Mouse (Mus musculus) thymus, postnatal 14 days (tissue): Measurements from ENCODE around the gene Plcl1.

Experiments used
- DNase-seq: peaks from one replicate; pipeline ENCODE4 v3.0.0; 2021

Gene Plcl1

DNA sequence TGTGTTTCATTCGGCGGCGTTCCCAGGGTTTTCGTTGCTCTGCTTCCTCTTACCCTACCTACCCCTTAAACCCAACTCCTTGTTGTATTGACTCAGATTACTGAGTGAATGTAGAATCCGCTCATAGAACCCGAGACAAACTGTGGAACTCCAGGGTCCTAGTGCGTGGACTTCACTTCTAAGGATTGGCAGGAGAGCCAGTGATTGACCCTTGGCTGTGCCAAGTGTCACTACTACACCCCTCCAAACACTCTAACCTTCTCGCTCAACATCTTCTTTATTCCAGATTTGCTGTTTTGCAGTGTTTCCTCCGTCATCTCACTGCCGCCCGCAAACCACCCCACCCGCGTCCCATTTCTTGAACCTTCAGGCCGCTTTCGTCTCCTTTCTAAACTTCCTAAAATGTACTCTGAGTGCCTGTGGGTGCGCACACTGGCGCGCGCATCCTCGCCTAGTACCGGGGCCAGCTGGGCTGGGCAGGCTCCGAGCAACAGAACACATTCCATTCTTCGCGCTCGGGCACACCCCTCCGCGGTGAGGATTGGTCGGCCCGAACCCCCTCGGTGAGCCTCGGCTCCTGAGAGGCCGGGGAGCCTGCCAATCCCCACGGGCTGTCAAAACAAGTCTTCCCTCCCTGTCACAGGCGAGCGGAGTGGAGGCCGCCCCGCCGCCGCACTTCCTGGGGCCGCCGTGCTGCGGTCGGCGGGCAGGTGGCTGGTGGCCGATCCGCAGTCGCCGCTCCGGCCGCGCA, at the start of gene Plcl1:
Plcl1 (plus strand) TSS at position 650 of the 751 bp plus-strand sequence.
- peak; percentile 97 for DNase-seq

DNA sequence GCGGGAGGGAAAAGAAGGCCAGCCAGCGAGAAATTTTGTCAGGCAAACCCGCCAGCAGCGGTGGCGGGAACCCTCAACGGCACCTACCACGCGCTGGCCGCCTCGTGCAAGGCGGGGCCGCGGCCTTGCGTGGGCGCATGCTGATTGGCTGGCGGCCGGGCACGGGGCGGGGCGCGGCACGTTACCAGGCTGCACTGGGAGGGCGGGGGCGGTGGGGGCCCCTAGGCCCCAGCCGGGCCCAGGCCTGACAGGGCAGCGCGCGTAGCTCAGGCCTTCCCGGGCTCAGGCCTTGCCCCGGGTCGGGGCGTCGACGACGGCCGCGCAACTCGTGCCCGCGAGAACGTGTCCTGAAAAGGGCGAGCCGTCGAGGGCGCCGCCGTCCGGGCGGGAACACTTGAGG, 43.1 kb upstream of the Plcl1 start:
- peak; percentile 35 for DNase-seq

DNA sequence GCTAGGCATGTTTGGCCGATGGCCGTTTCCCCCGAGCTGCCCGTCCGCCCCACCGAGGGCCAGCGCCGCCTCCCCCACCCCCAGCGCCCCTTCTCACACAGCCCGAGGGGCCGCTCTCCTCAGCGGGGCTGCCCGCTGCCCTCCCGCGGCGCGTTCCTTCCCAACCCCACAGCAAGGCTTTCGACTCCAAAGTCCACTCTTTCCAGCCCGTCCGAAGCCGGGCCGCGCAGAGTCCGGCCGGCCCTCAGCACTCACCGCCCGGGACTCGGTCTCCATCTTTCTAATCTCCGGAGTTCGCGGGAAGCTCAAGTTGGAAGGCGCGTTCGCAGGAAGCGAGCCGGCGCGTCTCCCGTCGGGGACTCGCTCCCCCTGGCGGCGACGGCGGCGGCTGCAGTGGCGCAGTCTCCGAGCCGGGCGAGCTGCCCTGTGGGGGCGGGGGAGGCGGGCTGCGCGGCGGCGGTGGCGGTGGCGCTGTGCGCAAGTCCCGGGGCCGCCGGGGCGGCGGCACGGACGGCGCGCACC, 42.6 kb upstream of the Plcl1 start, which contains the start of gene Boll:
Boll (minus strand) TSS at position 426 of the 522 bp plus-strand sequence.
- peak; percentile 91 for DNase-seq

DNA sequence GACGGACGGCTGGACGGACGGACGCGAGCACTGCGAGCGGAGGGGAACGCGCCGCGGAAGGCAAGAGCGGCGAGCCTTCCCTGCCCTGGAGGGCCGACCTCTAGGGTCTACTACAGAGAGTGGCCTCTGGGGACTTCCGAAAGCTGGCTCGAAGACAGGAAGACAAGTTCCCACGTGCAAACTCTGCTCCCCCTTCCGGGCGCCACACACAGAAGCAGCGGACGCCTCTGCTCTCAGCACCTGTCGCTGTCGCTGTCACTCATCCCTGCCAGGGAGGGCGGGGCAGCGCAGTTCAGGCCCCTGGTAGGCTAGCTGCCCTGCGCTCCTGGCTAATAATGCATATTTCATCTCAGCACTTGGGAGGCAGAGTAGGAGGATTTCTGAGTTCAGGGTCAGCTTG, 42.1 kb upstream of the Plcl1 start:
- peak; percentile 87 for DNase-seq

DNA sequence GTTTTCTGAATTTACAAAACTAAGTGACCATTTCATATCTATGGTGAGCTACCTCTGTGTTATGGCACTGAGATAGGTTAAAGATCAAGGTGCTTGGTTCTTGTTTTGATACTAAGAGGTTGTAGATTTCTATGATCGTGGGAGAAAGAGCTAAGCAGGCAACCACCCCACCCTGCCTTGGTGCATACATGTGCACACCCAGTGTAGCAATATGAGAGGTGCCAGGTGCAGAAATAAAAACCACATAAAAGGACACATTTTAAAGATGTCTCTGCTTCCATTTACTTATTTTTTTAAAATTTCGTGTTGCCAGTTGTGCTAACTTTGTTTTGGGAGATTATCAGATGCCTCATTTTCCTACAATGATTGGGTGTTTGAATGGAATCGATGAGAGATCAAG, 33.1 kb upstream of the Plcl1 start:
- DNase-seq, result peak; percentile 70

DNA sequence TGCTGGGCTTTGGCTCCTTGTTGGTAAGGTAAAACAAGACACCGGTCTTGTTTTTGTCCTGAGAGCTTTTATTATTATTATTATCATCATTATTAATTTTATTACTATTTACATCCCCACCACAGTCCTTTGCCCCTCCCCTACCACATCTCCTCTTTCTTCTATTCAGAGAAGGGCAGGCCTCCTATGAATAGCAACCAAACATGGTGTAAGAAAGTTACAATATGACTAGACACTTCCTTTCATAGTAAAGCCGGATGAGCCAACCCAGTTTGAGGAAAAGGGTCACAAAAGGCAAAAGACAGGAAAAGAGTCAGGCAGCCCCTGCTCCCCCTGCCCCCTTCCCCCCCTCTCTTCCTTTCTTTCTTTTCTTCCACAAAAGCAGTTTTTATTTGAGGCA, 25.2 kb upstream of the Plcl1 start:
- DNase-seq, result no peak

DNA sequence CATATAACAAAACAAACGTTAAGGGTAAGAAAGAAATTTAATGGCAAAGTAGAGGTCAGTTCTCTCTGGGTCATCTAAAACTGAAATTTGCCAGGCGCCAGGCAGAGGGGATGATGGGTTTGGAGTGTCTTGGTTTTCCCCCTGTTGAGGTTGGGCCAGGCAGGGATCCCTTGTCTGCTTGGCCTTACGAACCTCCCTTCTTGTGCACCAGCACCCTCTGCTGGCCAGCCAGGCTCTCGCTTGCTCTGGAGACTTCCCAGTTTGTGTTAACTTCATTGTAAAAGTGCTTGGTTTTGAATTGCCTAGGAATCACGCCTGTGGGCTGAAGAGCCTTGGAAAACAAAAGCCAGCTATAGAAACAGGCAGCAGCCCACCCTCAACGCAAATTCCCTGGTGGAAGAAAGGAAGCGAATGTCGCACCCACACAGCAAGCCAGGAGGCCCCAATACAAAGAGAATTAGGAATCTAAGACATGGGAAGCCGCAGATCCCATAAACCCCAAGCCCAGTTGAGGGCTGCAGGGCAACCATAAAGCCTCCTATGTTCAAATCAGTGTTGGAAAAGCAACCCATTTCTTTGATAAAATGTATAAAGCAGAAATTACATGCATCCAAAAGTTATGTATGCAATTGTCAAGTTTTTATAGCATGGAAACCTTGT, 22.5 kb upstream of the Plcl1 start:
- DNase-seq, result peak; percentile 87

DNA sequence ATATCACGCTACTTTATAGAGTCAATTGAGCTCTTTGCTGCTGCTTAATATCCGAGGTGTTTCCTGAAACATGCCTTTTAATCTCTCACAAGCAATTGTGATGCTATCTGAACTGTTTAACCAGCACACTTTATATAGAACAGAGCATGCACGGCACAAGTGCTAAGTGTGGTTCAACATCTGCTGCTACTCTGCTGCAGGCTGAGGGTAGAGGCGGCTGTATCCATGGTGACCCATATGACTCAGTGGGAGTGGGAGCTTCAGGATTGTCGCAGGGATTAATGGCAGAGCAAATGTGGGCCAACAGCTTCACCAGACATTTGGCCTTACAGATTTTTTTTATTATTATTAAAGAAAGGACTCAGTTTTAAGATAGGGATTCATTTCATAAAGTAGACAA, 5.8 kb upstream of the Plcl1 start:
- no peak for DNase-seq

DNA sequence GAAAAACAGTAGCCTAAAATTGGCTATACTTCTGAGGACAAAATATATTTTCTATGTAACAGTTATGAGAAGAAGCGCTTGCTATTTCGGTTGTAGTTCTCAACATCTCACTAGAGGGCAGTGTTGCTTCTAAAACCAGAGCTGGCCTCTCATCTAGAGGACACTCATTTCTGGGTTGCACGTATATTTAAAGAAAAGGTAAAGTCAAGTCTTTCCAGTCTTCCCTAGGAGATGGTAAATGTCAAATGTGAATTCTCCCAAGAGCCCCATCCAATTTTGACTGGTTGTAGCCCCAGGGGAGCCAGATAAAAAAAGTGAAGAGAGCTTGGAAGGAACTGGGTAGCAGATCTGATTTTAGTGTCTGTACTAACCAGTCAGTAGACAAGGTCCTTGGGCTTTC, 1.3 kb upstream of the Plcl1 start:
- peak; percentile 77 for DNase-seq

DNA sequence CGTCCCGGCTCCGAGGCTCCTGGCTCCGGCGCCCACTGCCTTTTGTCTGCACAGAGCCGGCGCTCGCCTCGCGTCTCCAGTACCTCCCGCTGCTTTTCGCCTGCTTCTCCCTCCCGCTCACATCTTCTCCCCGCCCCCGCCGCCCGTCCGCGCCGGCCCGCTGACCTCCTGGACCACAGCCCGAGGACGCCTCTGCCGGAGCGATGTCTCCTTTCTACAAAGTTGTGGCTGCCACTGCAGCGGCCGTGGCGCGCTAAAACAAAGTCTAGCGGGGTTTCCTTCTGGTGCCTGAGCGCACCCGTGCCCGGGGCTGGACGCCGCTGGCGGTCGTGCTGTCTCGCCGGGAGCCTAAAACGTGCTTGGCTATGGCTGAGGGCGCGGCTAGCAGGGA, 297 bp downstream of the Plcl1 start:
- no peak for DNase-seq

DNA sequence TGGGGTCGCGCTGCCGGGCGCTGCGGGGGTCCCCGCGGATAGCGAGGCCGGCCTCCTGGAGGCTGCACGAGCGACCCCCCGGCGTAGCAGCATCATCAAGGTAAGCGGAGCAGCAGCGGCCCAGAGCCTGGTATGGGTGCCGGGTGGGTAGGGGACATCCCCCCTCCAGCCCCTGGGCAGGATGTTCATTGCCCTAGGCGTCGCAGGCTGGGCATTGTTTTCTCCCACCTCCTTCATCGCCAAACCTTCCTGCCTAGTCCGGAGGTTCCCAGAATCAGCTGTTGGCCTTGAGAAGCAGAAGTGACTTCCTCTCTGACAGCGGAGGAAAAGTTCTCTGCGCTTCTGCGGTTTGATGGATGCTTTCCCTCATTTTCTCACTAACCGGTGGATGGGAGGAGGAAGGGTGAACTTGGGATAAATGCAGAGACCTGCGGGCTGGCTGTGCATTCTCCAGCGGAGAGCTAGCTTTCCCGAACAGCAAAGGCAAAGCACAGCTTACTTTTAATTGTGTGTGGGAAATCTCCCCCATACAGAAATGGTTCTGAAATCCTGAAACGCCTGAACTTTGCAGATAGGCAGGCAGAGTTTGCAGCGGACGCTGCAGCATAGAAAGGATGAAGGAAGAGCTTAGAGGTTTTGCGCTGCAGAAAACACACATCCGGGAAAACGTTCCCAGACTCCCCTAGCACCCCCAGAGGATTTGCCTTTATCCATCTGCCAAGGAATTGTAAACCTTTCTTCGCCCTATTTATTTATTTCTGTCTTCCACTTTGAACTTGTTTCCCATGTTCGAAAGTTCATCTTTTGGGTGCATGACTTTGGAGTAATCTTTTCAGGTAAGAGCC, 1.0 kb downstream of the Plcl1 start:
- DNase-seq, result peak; percentile 62

DNA sequence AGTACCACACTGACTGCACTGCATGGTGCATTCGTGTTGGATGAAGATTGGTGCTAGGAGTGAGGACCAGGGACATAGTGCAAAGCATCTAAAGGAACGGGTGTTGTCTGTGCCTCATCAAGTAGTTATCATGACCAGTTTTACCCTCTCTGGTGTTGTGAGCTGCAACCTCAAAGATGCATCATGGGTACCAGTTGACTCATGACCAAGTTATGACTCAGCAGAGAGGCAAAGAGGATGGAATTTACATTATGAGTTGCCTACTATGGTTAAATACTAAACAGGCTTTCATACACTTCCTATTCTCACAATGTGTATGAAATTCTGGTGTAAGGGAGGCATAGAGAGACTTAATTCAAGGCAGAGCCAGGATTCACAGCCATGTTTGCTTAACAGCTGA, 4.9 kb downstream of the Plcl1 start:
- DNase-seq, result no peak

DNA sequence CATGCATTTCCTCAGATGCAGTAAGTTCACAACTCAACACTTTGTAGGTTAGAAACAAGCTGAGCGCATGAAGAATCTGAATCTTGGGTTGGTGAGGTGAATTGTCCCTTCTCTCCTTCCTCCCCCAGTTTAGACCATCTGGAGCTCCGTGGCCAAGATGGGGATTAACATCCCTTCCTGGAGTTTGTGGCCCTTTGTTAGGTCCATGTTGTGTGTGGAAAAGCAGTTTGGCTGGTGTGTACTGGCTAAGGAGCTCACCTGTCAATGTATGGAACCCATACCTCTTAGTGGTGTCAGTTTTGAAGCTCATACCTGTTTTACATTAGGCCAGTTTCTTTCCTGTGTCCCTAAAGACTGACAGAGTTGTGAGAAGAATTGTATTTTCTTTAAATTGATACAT, 5.4 kb downstream of the Plcl1 start:
- no peak for DNase-seq

DNA sequence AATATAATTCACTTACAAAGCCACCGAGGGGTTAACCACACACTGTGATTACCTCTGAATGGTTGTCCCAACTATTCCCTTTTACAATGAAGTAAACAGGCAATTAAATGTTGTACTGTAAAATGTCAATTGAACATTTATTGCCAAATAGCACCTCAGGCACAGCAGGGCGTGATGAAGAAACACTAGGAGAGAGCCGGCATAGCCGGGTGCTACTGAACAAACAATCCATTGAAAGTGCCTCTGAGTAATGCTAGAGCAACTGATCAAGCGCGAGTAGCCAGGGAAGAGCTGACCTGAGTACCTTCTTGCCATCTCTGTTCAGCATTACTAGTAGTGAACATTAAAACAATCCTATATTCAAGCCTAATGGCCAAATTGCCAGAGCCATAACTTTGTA, 6.8 kb downstream of the Plcl1 start:
- no peak for DNase-seq

DNA sequence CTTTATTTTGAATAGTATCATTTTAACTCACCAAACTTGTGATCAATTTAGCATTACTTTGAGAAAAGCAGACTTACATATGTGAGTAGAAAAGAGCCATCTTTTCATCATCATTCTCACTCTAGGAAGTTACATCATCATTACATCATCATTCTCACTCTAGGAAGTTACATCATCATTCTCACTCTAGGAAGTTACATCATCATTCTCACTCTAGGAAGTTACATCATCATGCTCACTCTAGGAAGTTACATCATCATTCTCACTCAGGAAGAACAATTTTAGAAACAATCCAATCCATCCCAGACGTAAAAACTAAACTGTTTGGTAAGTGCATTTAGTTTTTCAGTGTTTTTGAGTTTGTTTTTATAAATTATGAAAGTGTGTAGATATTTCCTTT, 7.8 kb downstream of the Plcl1 start:
- DNase-seq, result no peak

DNA sequence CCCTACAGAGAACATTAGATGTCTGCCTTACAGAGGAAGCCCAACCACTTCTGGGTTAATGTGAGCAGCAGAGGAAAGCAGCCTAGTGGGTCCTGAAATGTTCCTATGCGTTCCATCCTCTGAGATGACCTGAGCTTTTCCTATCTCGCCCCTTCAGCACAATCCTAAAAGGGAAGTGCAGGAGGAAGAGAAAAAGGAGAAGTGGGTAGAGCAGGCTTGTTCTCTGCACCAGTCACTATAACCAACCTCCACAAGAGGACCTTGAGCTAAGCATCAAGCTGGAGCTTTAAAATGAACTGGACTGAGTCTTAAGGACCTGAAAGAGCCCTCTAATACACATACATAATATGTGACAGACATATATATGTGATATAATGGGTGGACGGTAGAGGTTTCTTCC, 13.2 kb downstream of the Plcl1 start:
- DNase-seq, result no peak

DNA sequence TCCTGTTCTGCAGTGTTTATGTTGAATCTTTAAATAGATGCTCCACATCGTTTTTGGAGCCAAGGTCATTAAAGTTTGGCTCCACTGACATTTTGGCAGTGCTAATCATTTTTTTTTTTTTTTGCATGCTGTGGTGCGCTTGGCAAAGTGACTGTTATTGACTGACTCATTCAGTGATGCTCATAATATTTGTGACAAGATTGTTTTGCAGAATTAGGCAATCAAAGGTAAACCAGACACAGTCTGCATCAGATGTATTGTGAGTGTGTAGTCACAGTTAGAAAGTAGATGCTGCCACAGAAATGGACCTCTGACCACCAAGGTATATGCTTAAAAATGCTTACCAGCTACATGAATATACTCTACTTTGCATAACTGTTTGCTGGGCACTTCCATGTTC, 21.9 kb downstream of the Plcl1 start:
- no peak for DNase-seq

DNA sequence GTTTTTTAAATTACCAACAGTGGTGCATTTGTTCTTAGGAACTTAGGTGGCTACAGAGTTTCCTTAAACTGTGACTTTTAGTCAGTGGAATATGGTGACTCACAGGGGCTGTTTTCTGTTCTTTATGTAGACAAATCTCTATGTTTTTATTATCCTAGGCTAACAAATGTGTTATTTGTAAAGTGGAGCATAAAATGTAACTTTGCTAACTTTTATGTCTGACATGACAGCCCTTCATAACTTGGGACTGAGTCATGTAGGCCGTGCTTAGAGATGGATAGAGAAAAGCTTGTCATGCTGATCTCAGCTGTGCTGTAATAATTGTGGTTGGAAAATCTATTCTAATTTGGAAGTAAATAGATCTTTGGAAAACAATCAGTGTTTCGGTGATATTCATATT, 23.3 kb downstream of the Plcl1 start:
- DNase-seq, result no peak

DNA sequence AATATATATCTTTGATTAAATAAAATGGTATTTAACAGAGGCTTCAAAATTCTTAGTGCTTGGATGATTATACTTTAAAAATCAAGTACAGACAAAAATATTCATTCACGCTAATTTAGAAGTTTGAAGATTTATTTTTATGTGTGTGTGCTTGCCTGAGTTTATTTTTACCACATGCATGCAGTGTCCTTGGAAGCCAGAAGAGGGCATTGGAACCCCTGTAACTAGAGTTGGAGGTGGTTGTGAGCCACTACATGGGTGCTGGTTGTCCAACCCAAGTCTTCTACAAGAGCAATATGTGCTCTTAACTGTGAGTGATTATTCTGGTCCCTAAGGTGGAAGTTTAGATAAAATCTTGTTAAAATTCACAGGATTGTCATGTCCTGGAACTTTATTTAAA, 24.0 kb downstream of the Plcl1 start:
- no peak for DNase-seq

DNA sequence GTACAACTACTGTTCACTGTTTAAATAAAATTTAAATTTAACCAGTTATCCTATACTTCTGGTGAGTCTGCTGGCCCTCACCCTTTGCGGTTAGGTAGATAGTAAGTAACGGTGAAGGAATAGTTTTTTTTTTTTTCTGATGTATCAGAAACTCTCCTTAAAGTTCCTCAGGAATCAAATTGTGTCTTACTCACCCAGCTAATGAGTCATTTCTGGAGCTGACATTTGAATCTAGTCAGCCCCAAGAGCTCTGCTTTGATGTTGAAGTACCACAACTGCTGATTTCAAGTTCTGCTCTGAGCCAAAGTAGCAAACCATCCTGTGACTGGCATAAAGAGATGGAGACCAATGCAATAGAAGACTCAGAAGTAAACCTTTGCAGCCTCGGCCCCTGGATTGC, 24.9 kb downstream of the Plcl1 start:
- no peak for DNase-seq

DNA sequence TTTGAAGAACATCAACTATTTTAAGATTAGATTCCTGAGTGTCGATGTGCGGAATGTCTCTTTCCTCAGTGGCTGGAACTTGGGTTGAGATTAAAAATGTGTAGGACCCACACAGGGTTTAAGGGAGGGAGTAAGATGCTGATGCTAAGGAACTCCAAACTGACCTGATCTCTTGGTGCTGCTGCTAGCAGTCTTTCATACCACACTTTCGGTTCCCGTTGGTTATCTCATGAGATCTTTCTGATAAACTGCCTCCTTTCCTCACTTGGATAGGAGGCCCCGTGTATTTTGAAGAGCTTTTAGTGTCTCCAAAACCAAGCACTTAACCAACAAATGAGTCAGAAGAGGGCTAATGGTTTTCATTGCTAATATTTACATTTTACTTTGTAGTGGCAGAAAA, 30.9 kb downstream of the Plcl1 start:
- DNase-seq, result no peak

DNA sequence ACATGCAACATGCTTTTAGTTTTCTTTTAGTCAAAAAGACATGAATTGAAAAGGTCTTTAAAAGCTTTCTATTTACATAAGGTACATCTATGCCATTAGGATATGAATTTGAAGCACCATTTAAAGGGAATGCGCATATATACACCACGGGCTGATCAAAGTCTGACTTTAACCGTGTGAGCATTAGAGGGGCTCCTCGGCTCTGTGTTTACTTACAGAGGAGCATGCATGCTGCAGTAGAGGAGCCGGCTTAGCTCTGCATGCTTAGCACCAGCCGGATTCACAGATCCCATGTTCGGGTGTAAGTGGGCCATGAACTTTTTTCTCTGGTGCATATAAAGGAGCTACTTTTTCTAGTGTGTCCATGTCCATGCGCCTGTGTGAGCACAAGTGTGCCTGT, 31.4 kb downstream of the Plcl1 start:
- no peak for DNase-seq

DNA sequence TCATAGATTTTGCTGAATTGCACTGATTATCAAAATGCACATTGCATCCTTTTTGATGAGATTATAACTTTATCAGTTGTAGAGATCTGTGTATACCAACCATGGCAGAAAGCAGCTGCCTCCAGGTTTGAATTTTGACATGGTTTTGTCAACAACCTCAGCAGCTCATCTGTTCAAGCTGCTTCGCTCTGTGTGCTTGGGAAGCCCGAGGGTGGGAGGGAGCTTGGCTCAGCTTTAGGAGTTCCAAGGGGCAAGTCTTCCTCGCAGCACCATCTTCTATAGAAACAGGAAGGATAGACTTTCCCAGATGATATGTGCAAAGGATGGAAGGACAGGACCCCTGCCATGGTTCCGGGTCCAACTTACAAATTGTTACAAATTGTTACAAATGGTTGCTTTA, 32.9 kb downstream of the Plcl1 start:
- peak; percentile 14 for DNase-seq
